Mouse (Mus musculus): ENCODE measurements at regions not wholly inside any gene's neighbourhood (a gene's known extent, or its start where the extent isn't known, plus 50 kb on each side); places are given as distances from the start of the nearest gene placed in this dataset.

- 87% methylated on average over 5 of the region's 5 CpGs for WGBS
- no peak overlapping the region for H3K4me2 ChIP-seq
- H3K27ac ChIP-seq = no peak overlapping the region
- no peak overlapping the region for H3K9ac ChIP-seq
- H3K27me3 ChIP-seq = no peaks in the 10 kb centered on the region
- H3K4me1 ChIP-seq = no peaks in the 10 kb centered on the region
- no peak for ATAC-seq (ENCODE audit: low FRiP score)
- H3K9me3 ChIP-seq = no peaks in the 10 kb centered on the region
- H3K36me3 ChIP-seq (replicated peaks) = no peaks in the 10 kb centered on the region
- no peak overlapping the region for H3K4me3 ChIP-seq (replicated peaks)
Measured at GRCm38 (mm10) chr3:18640286-18640685, 692.1 kb downstream of the Cypt12 start.

- 88% methylated on average over 1 of the region's 1 CpGs for WGBS
- Histone ChIP-seq H3K4me2 (no peak overlapping the region), H3K4me1 (0 out of 2 replicates have a peak, but pooled peaks cover 4% of the 10 kb centered on the region), H3K27ac (no peak overlapping the region), H3K9ac (no peak overlapping the region), H3K36me3 (replicated peaks) (no peaks in the 10 kb centered on the region), H3K4me3 (replicated peaks) (no peak overlapping the region), H3K9me3 (no peaks in the 10 kb centered on the region), H3K27me3 (no peaks in the 10 kb centered on the region)
- no peak for ATAC-seq (ENCODE audit: low FRiP score)
Measured at GRCm38 (mm10) chr3:18641688-18642087, 693.5 kb downstream of the Cypt12 start.

- 89% methylated on average over 4 of the region's 4 CpGs for WGBS
- Histone ChIP-seq H3K4me2 (no peak overlapping the region), H3K27ac (no peak overlapping the region), H3K4me1 (0 out of 2 replicates have a peak, but pooled peaks cover 4% of the 10 kb centered on the region), H3K4me3 (replicated peaks) (no peak overlapping the region), H3K9ac (no peak overlapping the region), H3K9me3 (no peaks in the 10 kb centered on the region), H3K27me3 (no peaks in the 10 kb centered on the region), H3K36me3 (replicated peaks) (no peaks in the 10 kb centered on the region)
- no peak for ATAC-seq (ENCODE audit: low FRiP score)
Measured at GRCm38 (mm10) chr3:18643408-18644035, 695.3 kb downstream of the Cypt12 start.

- no peak overlapping the region for H3K27ac ChIP-seq
- ATAC-seq (ENCODE audit: low FRiP score) = no peak
- WGBS = 64% methylated on average over 7 of the region's 7 CpGs
- no peaks in the 10 kb centered on the region for H3K9me3 ChIP-seq
- H3K4me3 ChIP-seq (replicated peaks) = no peak overlapping the region
- 0 out of 2 replicates have a peak, but pooled peaks cover 4% of the 10 kb centered on the region for H3K4me1 ChIP-seq
- no peaks in the 10 kb centered on the region for H3K36me3 ChIP-seq (replicated peaks)
- no peak overlapping the region for H3K4me2 ChIP-seq
- no peaks in the 10 kb centered on the region for H3K27me3 ChIP-seq
- no peak overlapping the region for H3K9ac ChIP-seq
Measured at GRCm38 (mm10) chr3:18645481-18645880, 697.3 kb downstream of the Cypt12 start.

GRCm38 (mm10) chr3:18645927-18646326 lies 697.7 kb downstream of the Cypt12 start:
- H3K9ac ChIP-seq = no peak overlapping the region
- no peak for ATAC-seq (ENCODE audit: low FRiP score)
- no peak overlapping the region for H3K4me2 ChIP-seq
- H3K27me3 ChIP-seq = no peaks in the 10 kb centered on the region
- H3K36me3 ChIP-seq (replicated peaks) = no peaks in the 10 kb centered on the region
- H3K4me1 ChIP-seq = 0 out of 2 replicates have a peak, but pooled peaks cover 4% of the 10 kb centered on the region
- WGBS = 49% methylated on average over 7 of the region's 7 CpGs
- H3K27ac ChIP-seq = no peak overlapping the region
- H3K4me3 ChIP-seq (replicated peaks) = no peak overlapping the region
- H3K9me3 ChIP-seq = no peaks in the 10 kb centered on the region

GRCm38 (mm10) chr3:18653557-18653956 lies 705.3 kb downstream of the Cypt12 start:
- no peak for ATAC-seq (ENCODE audit: low FRiP score)
- no peak overlapping the region for H3K27ac ChIP-seq
- no peaks in the 10 kb centered on the region for H3K36me3 ChIP-seq (replicated peaks)
- no peaks in the 10 kb centered on the region for H3K9me3 ChIP-seq
- no peak overlapping the region for H3K4me3 ChIP-seq (replicated peaks)
- 88% methylated on average over 1 of the region's 1 CpGs for WGBS
- no peak overlapping the region for H3K9ac ChIP-seq
- no peaks in the 10 kb centered on the region for H3K4me1 ChIP-seq
- H3K27me3 ChIP-seq = no peaks in the 10 kb centered on the region
- H3K4me2 ChIP-seq = no peak overlapping the region

- Histone ChIP-seq H3K9me3 (no peaks in the 10 kb centered on the region), H3K27me3 (no peaks in the 10 kb centered on the region)
- 1% methylated on average over 2 of the region's 2 CpGs for WGBS
Measured at GRCm38 (mm10) chr3:18665738-18666137, 717.5 kb downstream of the Cypt12 start.

GRCm38 (mm10) chr3:18667726-18668125 lies 719.5 kb downstream of the Cypt12 start:
- no peaks in the 10 kb centered on the region for H3K9me3 ChIP-seq
- H3K4me1 ChIP-seq = peaks cover 4% of the 10 kb centered on the region; the same call in 1 of the 2 replicates
- no peaks in the 10 kb centered on the region for H3K36me3 ChIP-seq (replicated peaks)
- H3K27ac ChIP-seq = no peak overlapping the region
- no peak overlapping the region for H3K9ac ChIP-seq
- 96% methylated on average over 4 of the region's 4 CpGs for WGBS
- no peak for ATAC-seq (ENCODE audit: low FRiP score)
- no peak overlapping the region for H3K4me2 ChIP-seq
- no peaks in the 10 kb centered on the region for H3K27me3 ChIP-seq
- H3K4me3 ChIP-seq (replicated peaks) = no peak overlapping the region

More at GRCm38 (mm10) chr3:18665738-18666137, 717.5 kb downstream of the Cypt12 start:
- peak; percentile 85; the same call in 1 of the 2 replicates for ATAC-seq (ENCODE audit: low FRiP score)
- H3K27ac ChIP-seq = no peak overlapping the region; the same call in 1 of the 2 replicates
- no peak overlapping the region for H3K4me2 ChIP-seq
- no peak overlapping the region for H3K4me3 ChIP-seq (replicated peaks)
- no peak overlapping the region for H3K9ac ChIP-seq
- H3K4me1 ChIP-seq = peaks cover 4% of the 10 kb centered on the region; the same call in 1 of the 2 replicates
- no peaks in the 10 kb centered on the region for H3K36me3 ChIP-seq (replicated peaks)

- H3K9ac ChIP-seq = no peak overlapping the region
- H3K36me3 ChIP-seq (replicated peaks) = no peaks in the 10 kb centered on the region
- 83% methylated on average over 3 of the region's 3 CpGs for WGBS
- H3K4me3 ChIP-seq (replicated peaks) = no peak overlapping the region
- H3K27ac ChIP-seq = no peak overlapping the region
- peaks cover 4% of the 10 kb centered on the region; the same call in 1 of the 2 replicates for H3K4me1 ChIP-seq
- no peak for ATAC-seq (ENCODE audit: low FRiP score)
- H3K27me3 ChIP-seq = no peaks in the 10 kb centered on the region
- H3K4me2 ChIP-seq = no peak overlapping the region
- H3K9me3 ChIP-seq = no peaks in the 10 kb centered on the region
Measured at GRCm38 (mm10) chr3:18668936-18669335, 720.7 kb downstream of the Cypt12 start.

GRCm38 (mm10) chr3:18670203-18670700 lies 722.0 kb downstream of the Cypt12 start:
- H3K4me2 ChIP-seq = no peak overlapping the region
- 74% methylated on average over 5 of the region's 5 CpGs for WGBS
- no peaks in the 10 kb centered on the region for H3K36me3 ChIP-seq (replicated peaks)
- H3K27ac ChIP-seq = no peak overlapping the region
- no peaks in the 10 kb centered on the region for H3K9me3 ChIP-seq
- no peaks in the 10 kb centered on the region for H3K27me3 ChIP-seq
- no peak for ATAC-seq (ENCODE audit: low FRiP score)
- H3K4me1 ChIP-seq = peaks cover 4% of the 10 kb centered on the region; the same call in 1 of the 2 replicates
- no peak overlapping the region for H3K9ac ChIP-seq
- no peak overlapping the region for H3K4me3 ChIP-seq (replicated peaks)

GRCm38 (mm10) chr3:18671681-18672080 lies 723.5 kb downstream of the Cypt12 start:
- 68% methylated on average over 1 of the region's 1 CpGs for WGBS
- Histone ChIP-seq H3K4me2 (no peak overlapping the region), H3K27ac (0 out of 2 replicates have a peak overlapping the region, but pooled peaks have one; percentile 21), H3K36me3 (replicated peaks) (no peaks in the 10 kb centered on the region), H3K9ac (no peak overlapping the region), H3K4me3 (replicated peaks) (no peak overlapping the region), H3K9me3 (no peaks in the 10 kb centered on the region), H3K4me1 (no peaks in the 10 kb centered on the region), H3K27me3 (no peaks in the 10 kb centered on the region)
- peak; percentile 39; the same call in 1 of the 2 replicates for ATAC-seq (ENCODE audit: low FRiP score)

- ATAC-seq (ENCODE audit: low FRiP score) = no peak
- 91% methylated on average over 6 of the region's 6 CpGs for WGBS
- H3K9ac ChIP-seq = no peak overlapping the region
Measured at GRCm38 (mm10) chr3:18683346-18684101, 735.3 kb downstream of the Cypt12 start.

More at GRCm38 (mm10) chr3:18683346-18684101, 735.3 kb downstream of the Cypt12 start:
- no peaks in the 10 kb centered on the region for H3K27me3 ChIP-seq
- H3K4me1 ChIP-seq = no peaks in the 10 kb centered on the region
- H3K4me2 ChIP-seq = no peak overlapping the region
- no peak overlapping the region for H3K4me3 ChIP-seq (replicated peaks)
- H3K36me3 ChIP-seq (replicated peaks) = no peaks in the 10 kb centered on the region
- no peaks in the 10 kb centered on the region for H3K9me3 ChIP-seq
- no peak overlapping the region for H3K27ac ChIP-seq
